ENCODE assay signal across 9 mouse cellular contexts in the genomic region with DNA sequence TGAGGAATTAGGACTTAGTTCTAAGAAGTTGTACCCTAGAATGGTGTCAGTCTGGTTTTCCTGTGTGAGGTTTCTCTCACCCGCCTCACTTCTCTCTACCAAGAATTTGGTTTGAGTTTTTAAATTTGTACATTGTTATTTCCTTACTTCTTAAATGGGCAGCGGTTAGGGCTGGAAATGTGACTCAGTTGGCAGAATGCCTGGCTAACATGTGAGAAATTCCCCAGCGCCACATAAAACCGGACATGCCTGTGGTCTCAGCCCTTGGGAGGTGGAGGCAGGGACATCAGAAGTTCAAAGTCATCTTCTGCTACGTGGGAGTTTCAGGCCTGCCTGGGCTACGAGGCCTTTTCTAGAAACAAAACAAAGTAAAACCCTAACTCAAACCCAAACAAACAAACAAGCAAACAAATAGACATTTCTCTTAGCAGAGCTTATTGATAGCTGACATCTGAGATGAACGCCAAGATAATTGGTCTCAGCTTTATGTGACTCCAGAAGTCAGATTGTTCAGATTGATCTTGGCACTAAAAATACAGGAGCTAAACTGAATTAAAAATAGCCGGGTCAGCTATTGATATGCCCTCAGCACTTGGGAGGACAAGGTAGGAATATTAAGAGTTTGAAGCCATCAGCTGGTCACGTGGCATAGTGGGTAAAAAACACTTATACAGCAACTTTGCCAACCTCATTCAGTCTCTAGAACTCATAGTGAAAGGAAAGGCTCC. TPM values are rescaled to one million over a fixed set of nuclear protein-coding genes. Genes with fewer than 3 reads are reported as not detected.
DNase-seq lines count a peak whose midpoint lies in the region; ATAC-seq lines count a peak whose summit lies in the region.
"Had no signal": no experiment of that assay in that cellular context is flagged by ENCODE, and none has a peak within 500 bp of the region (broad histone marks: within the 10 kb centered on the region; RNA-seq: fewer than 3 reads in every experiment).

No protein-coding gene starts in this region.

- H3K27ac ChIP-seq in kidney, embryonic 15.5 days = no peak overlapping the region
- H3K27ac ChIP-seq: limb, embryonic 15.5 days had no signal

- 78% methylated on average over 9 of the region's 9 CpGs for WGBS in kidney, embryonic 15.5 days

- H3K4me2 ChIP-seq in kidney, embryonic 15.5 days = no peak overlapping the region
- H3K4me2 ChIP-seq: limb, embryonic 15.5 days had no signal

- no peaks in the 10 kb centered on the region for H3K36me3 ChIP-seq in kidney, embryonic 15.5 days
- H3K36me3 ChIP-seq: limb, embryonic 15.5 days had no signal

- H3K4me3 ChIP-seq in kidney, embryonic 15.5 days (replicated peaks) = no peak overlapping the region
- H3K4me3 ChIP-seq: limb, embryonic 15.5 days had no signal

- peaks cover 14% of the 10 kb centered on the region for H3K4me1 ChIP-seq in kidney, embryonic 15.5 days

- H3K27me3 ChIP-seq in kidney, embryonic 15.5 days = no peaks in the 10 kb centered on the region
- H3K27me3 ChIP-seq: limb, embryonic 15.5 days had no signal

- H3K9me3 ChIP-seq in kidney, embryonic 15.5 days (replicated peaks) = no peaks in the 10 kb centered on the region
- H3K9me3 ChIP-seq: limb, embryonic 15.5 days had no signal

- H3K9ac ChIP-seq in kidney, embryonic 15.5 days = no peak overlapping the region
- H3K9ac ChIP-seq: limb, embryonic 15.5 days had no signal

- peak; percentile 68 for DNase-seq in kidney, adult 11 months
- peak; percentile 32 for DNase-seq in adrenal gland, adult 8-10 months
- DNase-seq in heart, postnatal 4 days = peak; percentile 50
- no peak for DNase-seq in thymus, postnatal 10 days (ENCODE audit: low spot score in 2 of 2)
- DNase-seq in right cerebral cortex, adult 2 months (ENCODE audit: low spot score in 2 of 2) = no peak

- ATAC-seq in kidney, embryonic 15.5 days (replicated peaks; ENCODE audit: low FRiP score) = no peak
- ATAC-seq in megakaryocyte, adult 5-6 weeks (ENCODE audit: poor library complexity, severe bottlenecking) = peak; percentile 17; the same call in 1 of the 2 replicates
- no peak for ATAC-seq in cerebellum, adult (ENCODE audit: insufficient number of reproducible peaks, low FRiP score, low TSS enrichment)

RNA-seq across cellular contexts. Expression of gene Hectd1, which starts 18.8 kb away (rescaled TPM):
- polyA plus RNA-seq in kidney, embryonic 15.5 days (2015; fragmentation: Nextera tagmentation; extraction: Ambion mirVana) = 36.4 and 40.8 TPM in 2 replicates
- 100 to 1,000 TPM in 1 of 4 experiments, 10 to 100 TPM in 3; 89.8 to 101 (median 93.6) TPM for total RNA-seq in adrenal gland, adult 8-10 months (2022)
- total RNA-seq in heart, postnatal 4 days (2021) = 10 to 100 TPM; 96.8 to 99.6 TPM
- 47.5 and 49.2 TPM in 2 replicates for total RNA-seq in megakaryocyte, adult 5-6 weeks (2015)
- total RNA-seq in megakaryocyte, adult 5-6 weeks (2017) = 89.7 and 96.1 TPM in 2 replicates

Comparison
In these comparisons a context has a peak if more than half of its experiments do, and no peak if none do; other contexts are left out.
1. DNase-seq: peak in kidney, adult 11 months (single experiment), adrenal gland, adult 8-10 months (single experiment) and heart, postnatal 4 days (single experiment); none in thymus, postnatal 10 days (0 of 2) and right cerebral cortex, adult 2 months (0 of 2).